Mouse (Mus musculus): Measurements from ENCODE around the gene Efs. TPM values are rescaled to one million over a fixed set of nuclear protein-coding genes. Genes with fewer than 3 reads are reported as not detected.

Efs gene
- polyA plus RNA-seq, 1 experiment from 2014 or later, result 63.4 TPM

GRCm38 (mm10) chr14:54935904-54936830 lies 10.2 kb upstream of the Efs start, which contains the start of gene Cmtm5:
Cmtm5 (plus strand) TSS chr14:54936261.
- peak within 1 kb of the TSS; percentile 8; the same call in 1 of the 2 replicates for H3K4me3 ChIP-seq (replicated peaks)

DNA sequence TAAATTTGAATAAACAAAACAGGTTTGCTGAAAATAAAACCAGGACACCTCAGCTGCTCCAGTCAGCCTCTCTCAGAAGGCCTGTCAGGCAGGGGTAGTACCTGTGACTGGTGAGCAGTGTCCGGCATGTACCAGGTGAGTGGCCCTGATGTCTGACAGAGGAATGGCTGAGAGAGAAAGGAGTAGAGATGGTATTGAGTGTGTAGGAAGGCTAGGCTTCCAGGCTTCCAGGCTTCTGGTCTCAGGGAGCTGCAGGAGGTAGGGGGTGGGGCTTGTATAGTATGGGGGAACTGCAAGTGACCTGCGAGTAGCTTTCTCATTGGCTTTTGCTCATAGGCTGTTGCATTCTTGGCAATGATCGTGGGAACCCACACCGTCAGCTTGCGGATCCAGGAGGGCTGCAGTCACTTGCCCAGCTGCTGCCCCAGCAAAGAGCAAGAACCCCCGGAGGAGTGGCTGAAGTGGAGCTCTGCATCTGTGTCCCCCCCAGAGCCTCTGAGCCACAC lies 6.8 kb upstream of the Efs start, which contains the start of gene Il25:
Gene Il25 (plus strand): TSS at position 51 of the 506 bp plus-strand sequence.
- Histone ChIP-seq H3K27ac (replicated peaks) (no peak within 1 kb of the TSS), H3K9me3 (replicated peaks) (no peaks in the 10 kb centered on the region), H3K4me1 (peaks cover 38% of the 10 kb centered on the region), H3K4me2 (replicated peaks) (no peak within 1 kb of the TSS), H3K36me3 (no peaks in the 10 kb centered on the region), H3K9ac (no peak within 1 kb of the TSS), H3K4me3 (replicated peaks) (no peak within 1 kb of the TSS), H3K27me3 (0 out of 2 replicates have a peak, but pooled peaks cover 3% of the 10 kb centered on the region)
- ATAC-seq (ENCODE audit: insufficient number of reproducible peaks, low FRiP score, low TSS enrichment, low read depth), result no peak
- WGBS, result 26% methylated on average over 6 of the region's 6 CpGs

More at GRCm38 (mm10) chr14:54935904-54936830, 10.2 kb upstream of the Efs start, which contains the start of gene Cmtm5:
- peak; percentile 46 for ATAC-seq (ENCODE audit: insufficient number of reproducible peaks, low FRiP score, low TSS enrichment, low read depth)
- H3K9me3 ChIP-seq (replicated peaks), result no peaks in the 10 kb centered on the region
- H3K36me3 ChIP-seq, result no peaks in the 10 kb centered on the region
- peaks cover 20% of the 10 kb centered on the region for H3K4me1 ChIP-seq
- H3K27ac ChIP-seq (replicated peaks), result peak within 1 kb of the TSS; percentile 84
- 15% methylated on average over 8 of the region's 8 CpGs for WGBS
- 0 out of 2 replicates have a peak, but pooled peaks cover 3% of the 10 kb centered on the region for H3K27me3 ChIP-seq
- H3K4me2 ChIP-seq (replicated peaks), result peak within 1 kb of the TSS; percentile 15; the same call in 1 of the 2 replicates
- no peak within 1 kb of the TSS for H3K9ac ChIP-seq

GRCm38 (mm10) chr14:54930431-54930830 lies 4.5 kb upstream of the Efs start:
- H3K9me3 ChIP-seq (replicated peaks), result no peaks in the 10 kb centered on the region
- ATAC-seq (ENCODE audit: insufficient number of reproducible peaks, low FRiP score, low TSS enrichment, low read depth), result no peak
- no peak overlapping the region for H3K4me2 ChIP-seq (replicated peaks)
- no peak overlapping the region for H3K4me3 ChIP-seq (replicated peaks)
- no peak overlapping the region for H3K27ac ChIP-seq (replicated peaks)
- H3K4me1 ChIP-seq, result peaks cover 44% of the 10 kb centered on the region
- WGBS, result 22% methylated on average over 2 of the region's 2 CpGs
- H3K9ac ChIP-seq, result no peak overlapping the region
- H3K27me3 ChIP-seq, result 0 out of 2 replicates have a peak, but pooled peaks cover 3% of the 10 kb centered on the region
- no peaks in the 10 kb centered on the region for H3K36me3 ChIP-seq

DNA sequence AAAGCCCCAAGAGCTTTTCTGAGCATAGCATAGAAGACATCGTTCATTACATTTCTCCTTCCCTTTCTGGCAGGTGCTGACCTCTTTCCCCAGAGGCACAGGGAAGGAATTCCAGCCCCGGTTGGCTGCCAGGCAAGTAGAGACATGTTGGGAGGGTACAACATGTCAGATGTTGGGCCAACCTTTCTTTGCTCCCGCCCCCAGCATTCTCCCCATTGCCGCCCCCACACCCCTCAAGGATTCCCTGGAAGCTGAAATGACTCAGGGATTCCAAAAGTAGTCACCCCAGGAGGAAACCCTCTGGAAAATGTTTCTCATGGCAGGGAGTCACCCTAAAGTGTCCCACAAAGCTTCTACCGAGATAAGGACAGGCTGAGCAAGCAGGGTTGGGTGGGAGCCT lies 3.9 kb upstream of the Efs start:
- H3K9ac ChIP-seq, result no peak overlapping the region
- H3K4me2 ChIP-seq (replicated peaks), result no peak overlapping the region
- H3K4me1 ChIP-seq, result peaks cover 49% of the 10 kb centered on the region
- H3K27me3 ChIP-seq, result no peaks in the 10 kb centered on the region
- H3K27ac ChIP-seq (replicated peaks), result no peak overlapping the region
- WGBS, result 58% methylated on average over 5 of the region's 5 CpGs
- no peak for ATAC-seq (ENCODE audit: insufficient number of reproducible peaks, low FRiP score, low TSS enrichment, low read depth)
- no peaks in the 10 kb centered on the region for H3K9me3 ChIP-seq (replicated peaks)
- no peaks in the 10 kb centered on the region for H3K36me3 ChIP-seq
- H3K4me3 ChIP-seq (replicated peaks), result no peak overlapping the region

DNA sequence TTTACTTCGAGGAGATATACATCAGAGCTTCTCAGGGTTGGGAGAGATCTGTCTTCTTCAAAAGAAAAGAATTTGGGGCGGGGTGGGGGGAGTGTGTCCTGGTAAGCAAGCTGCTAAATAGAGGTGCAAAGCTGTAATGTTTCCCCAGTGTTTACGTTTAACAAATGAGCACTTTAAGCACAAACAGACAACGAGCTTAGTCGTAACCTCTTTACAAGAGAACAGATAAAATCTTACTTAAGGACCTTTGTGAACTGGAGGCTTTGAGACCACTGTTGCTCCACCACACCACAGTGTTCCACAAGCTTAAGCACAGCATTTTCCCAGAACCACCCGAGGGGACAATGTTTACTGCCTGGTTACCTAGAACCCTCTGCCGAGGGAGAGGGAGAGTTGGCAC lies 1.4 kb upstream of the Efs start:
- 10% methylated on average over 7 of the region's 7 CpGs for WGBS
- H3K27ac ChIP-seq (replicated peaks), result peak overlapping the region; percentile 98
- H3K9me3 ChIP-seq (replicated peaks), result no peaks in the 10 kb centered on the region
- peaks cover 52% of the 10 kb centered on the region for H3K4me1 ChIP-seq
- no peak for ATAC-seq (ENCODE audit: insufficient number of reproducible peaks, low FRiP score, low TSS enrichment, low read depth)
- H3K4me2 ChIP-seq (replicated peaks), result peak overlapping the region; percentile 61
- no peaks in the 10 kb centered on the region for H3K27me3 ChIP-seq
- H3K4me3 ChIP-seq (replicated peaks), result peak overlapping the region; percentile 62
- peaks cover 7% of the 10 kb centered on the region for H3K36me3 ChIP-seq
- H3K9ac ChIP-seq, result peak overlapping the region; percentile 94; the same call in 1 of the 2 replicates

DNA sequence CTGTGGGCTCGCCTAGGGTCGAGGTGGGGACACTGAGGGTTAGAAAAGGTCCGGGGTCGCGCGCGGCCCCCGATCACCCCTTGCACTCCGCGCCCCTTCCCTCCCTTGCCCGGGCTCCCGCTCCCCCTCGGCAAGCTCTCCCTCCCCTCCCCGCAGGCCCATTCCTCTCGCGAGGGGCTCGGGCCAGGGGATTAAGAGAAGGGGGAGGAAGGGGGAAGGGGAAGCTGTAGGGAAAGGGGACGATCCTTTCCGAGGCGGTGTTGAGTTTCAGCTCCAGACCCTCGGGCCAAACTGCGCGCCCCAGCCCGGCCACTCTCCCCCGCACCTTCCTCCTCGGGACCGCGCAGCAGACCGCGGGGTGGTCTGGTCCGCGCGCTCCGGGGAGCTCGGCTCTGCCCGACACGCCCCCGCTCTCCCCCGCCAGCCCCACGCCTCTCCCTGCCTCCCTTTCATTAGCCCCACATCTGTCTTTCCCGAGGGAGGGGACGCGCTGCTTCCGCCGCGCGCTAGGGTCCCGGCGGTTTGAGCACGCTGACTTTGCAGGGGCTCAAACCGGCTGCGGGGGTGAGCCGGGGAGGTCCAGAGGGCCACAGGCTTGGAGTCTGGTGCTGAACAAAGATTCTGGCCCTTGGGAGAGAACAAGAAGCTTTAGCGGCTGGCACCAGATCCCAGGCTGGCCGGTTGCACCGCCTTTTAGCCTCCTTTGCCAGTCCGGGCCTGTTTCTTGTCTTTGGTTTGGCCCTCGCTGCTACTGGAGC lies 654 bp upstream of the Efs start:
- Histone ChIP-seq H3K9ac (peak overlapping the region; percentile 94), H3K27ac (replicated peaks) (peak overlapping the region; percentile 98), H3K36me3 (peaks cover 14% of the 10 kb centered on the region), H3K9me3 (replicated peaks) (no peaks in the 10 kb centered on the region), H3K4me2 (replicated peaks) (peak overlapping the region; percentile 61), H3K4me1 (peaks cover 52% of the 10 kb centered on the region), H3K27me3 (no peaks in the 10 kb centered on the region), H3K4me3 (replicated peaks) (peak overlapping the region; percentile 62)
- peak; percentile 83 for ATAC-seq (ENCODE audit: insufficient number of reproducible peaks, low FRiP score, low TSS enrichment, low read depth)
- under 1% methylated on average over 55 of the region's 58 CpGs for WGBS

DNA sequence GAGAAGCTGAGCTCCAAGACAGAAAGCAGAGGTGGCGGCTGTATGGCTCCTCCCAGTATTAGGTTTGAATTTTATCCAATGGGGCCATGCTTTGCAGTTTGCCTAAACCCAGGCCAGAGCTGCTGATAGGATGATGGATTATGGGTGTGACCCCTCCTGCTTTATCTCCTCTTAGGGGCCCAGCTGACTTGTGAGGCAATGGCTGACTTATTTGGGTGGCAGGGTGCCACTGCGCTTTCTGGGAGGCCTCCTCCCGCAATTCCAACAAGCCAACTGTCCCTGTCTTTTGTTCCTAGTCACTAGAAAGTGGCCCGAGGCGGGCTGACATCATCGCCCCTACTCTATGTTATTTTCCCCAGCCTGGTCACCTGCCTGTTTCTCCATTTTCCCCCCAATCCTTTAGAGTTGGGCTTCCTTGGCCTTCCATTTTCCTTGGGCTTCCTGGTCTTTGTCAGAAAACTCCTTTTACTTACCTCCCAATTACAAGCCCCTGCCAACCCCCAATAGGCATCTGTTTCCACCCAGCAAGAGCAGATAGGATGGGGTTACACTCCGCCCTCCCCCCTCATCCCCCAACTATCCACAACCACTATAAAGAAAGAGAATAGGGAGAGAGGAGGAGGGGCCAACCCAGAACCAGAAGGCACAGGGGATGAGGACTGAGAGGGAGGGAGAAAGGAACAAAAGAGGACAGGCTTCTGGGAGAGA lies 1.1 kb downstream of the Efs start:
- Histone ChIP-seq H3K27ac (replicated peaks) (peak overlapping the region; percentile 98), H3K4me1 (peaks cover 46% of the 10 kb centered on the region), H3K4me2 (replicated peaks) (peak overlapping the region; percentile 61), H3K9ac (peak overlapping the region; percentile 94), H3K36me3 (peaks cover 32% of the 10 kb centered on the region), H3K27me3 (no peaks in the 10 kb centered on the region), H3K4me3 (replicated peaks) (peak overlapping the region; percentile 62), H3K9me3 (replicated peaks) (no peaks in the 10 kb centered on the region)
- ATAC-seq (ENCODE audit: insufficient number of reproducible peaks, low FRiP score, low TSS enrichment, low read depth), result peak; percentile 64
- WGBS, result 8% methylated on average over 7 of the region's 7 CpGs

DNA sequence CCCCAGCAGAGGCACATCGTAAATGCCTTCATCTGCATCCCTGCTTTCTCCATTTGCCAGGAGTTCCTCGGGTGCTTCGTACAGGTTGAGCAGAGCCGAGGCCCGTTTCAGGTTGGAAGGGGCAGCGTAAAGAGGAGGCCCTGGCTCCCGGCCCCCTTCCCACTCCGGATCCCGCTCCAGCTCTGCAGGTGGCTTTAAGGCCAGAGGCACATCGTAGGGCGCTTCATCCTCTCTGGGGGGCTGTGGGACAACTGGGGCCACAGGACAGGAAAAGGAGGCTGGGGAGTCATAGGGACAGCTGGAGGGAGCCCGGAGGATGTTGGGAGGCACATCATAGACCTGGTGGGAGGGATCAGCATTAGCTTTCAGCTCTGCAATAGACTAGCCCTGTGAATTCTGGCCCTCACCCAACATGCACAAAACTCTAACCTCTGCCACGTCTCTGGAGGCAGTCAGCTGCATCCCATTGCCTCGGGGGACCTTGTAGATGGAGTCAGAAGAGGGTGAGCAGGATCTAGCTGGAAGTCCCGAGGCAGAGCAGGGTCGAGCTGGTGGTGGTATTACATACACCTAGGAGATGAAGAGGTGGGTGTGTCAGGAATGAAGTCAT lies 5.7 kb downstream of the Efs start:
- H3K4me2 ChIP-seq (replicated peaks), result no peak overlapping the region
- no peak overlapping the region for H3K27ac ChIP-seq (replicated peaks)
- no peak overlapping the region for H3K4me3 ChIP-seq (replicated peaks)
- ATAC-seq (ENCODE audit: insufficient number of reproducible peaks, low FRiP score, low TSS enrichment, low read depth), result no peak
- peaks cover 16% of the 10 kb centered on the region for H3K4me1 ChIP-seq
- 90% methylated on average over 16 of the region's 16 CpGs for WGBS
- no peaks in the 10 kb centered on the region for H3K27me3 ChIP-seq
- H3K9ac ChIP-seq, result no peak overlapping the region
- peaks cover 77% of the 10 kb centered on the region for H3K36me3 ChIP-seq
- H3K9me3 ChIP-seq (replicated peaks), result no peaks in the 10 kb centered on the region

- Histone ChIP-seq H3K4me2 (replicated peaks) (peak overlapping the region; percentile 88), H3K4me3 (replicated peaks) (peak overlapping the region; percentile 92), H3K36me3 (peaks cover 47% of the 10 kb centered on the region), H3K27ac (replicated peaks) (peak overlapping the region; percentile 91), H3K4me1 (peaks cover 29% of the 10 kb centered on the region), H3K9me3 (replicated peaks) (no peaks in the 10 kb centered on the region), H3K9ac (peak overlapping the region; percentile 94), H3K27me3 (no peaks in the 10 kb centered on the region)
- 13% methylated on average over 10 of the region's 10 CpGs for WGBS
- no peak for ATAC-seq (ENCODE audit: insufficient number of reproducible peaks, low FRiP score, low TSS enrichment, low read depth)
Measured at GRCm38 (mm10) chr14:54913343-54913742, 12.6 kb downstream of the Efs start.

GRCm38 (mm10) chr14:54912886-54913285 lies 13.0 kb downstream of the Efs start, which contains the start of gene Slc22a17:
Slc22a17 (minus strand) TSS chr14:54913132.
- 0% methylated on average over 28 of the region's 28 CpGs for WGBS
- Histone ChIP-seq H3K4me2 (replicated peaks) (peak within 1 kb of the TSS; percentile 88), H3K4me3 (replicated peaks) (peak within 1 kb of the TSS; percentile 92), H3K27me3 (no peaks in the 10 kb centered on the region), H3K9me3 (replicated peaks) (no peaks in the 10 kb centered on the region), H3K36me3 (peaks cover 47% of the 10 kb centered on the region), H3K4me1 (peaks cover 29% of the 10 kb centered on the region), H3K9ac (peak within 1 kb of the TSS; percentile 94), H3K27ac (replicated peaks) (peak within 1 kb of the TSS; percentile 91)
- ATAC-seq (ENCODE audit: insufficient number of reproducible peaks, low FRiP score, low TSS enrichment, low read depth), result peak; percentile 91
